Mouse (Mus musculus) testis, postnatal 14 days (tissue): ENCODE results near the gene Osbpl9.
A peak's percentile ranks its signal among the peaks of the same experiment; 100 is the strongest.

Source experiments
- DNase-seq: peaks from one replicate; pipeline ENCODE4 v3.0.0; 2021; ENCODE audit warnings: low spot score

Gene Osbpl9

DNA sequence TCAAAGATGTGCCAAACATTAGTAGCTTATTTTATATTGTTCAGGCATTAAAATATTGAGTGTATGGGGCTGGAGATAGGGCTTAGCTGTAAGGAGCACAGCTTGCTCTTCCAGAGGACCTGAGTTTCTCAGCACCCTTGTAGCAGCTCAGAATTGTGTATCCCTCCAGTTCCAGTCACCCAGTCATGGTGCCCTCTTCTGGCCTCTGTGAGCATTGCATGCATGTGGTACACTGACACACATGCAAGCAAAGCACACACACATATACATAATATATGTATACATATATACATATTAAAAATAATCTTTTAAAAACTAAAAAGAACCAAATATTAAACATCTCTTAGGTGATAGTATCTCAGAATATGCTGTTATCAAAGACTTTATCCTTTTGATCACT is 165.7 kb downstream of the Osbpl9 start:
- DNase-seq: peak; percentile 33

DNA sequence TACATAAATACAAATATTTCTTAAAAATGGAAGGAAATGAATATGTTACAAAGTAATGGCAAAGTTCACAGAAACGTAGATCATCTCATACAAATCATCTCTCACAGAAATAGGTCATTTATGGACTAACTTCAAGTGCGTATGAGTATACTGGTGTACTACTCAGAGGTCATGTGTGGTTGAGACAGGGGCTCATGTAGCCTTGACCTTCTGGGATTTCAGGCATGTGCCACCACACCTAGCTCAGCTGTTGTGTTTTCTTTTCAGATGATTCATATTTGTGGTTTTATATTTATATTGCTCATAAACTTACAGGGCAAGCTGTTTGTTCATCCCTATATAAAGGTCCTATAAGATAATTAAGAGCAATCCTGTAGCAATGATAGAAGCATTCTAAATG is 171.8 kb downstream of the Osbpl9 start:
- DNase-seq: no peak

DNA sequence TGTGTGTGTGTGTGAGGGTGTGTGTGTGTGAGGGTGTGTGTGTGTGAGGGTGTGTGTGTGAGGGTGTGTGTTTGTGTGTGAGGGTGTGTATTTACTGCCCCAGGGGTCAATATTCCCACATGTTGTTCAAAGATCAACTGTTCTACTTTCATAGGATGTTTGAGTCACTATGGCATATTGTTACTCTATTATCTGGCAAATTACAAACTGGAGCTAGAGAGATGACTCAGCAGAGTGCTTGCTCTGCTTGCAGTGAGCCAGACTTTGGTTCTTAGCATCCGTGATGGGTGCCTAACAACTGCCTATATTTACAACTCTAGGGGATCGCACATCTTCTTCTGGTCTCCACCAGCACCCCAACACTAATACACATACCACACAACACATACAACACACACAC is 172.2 kb downstream of the Osbpl9 start:
- DNase-seq: no peak

DNA sequence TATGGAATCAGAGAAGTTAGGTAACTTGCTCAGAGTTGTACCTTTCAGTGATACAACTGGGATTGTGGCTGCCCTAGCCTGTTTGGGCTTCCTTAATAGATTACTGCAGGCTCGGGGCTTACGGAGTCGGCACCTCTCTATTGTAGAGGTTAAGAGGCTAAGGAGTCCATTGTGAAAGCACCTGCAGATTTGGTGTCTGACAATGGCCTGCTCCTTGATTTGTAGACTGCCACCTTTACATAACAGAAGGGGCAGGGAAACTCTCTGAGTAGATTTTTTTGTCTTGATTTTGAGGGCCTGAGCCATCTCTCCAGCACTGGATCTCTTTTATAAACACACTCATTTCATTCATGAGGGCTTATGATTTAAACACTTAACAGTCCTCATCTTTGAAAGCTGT is 175.5 kb downstream of the Osbpl9 start:
- no peak for DNase-seq

DNA sequence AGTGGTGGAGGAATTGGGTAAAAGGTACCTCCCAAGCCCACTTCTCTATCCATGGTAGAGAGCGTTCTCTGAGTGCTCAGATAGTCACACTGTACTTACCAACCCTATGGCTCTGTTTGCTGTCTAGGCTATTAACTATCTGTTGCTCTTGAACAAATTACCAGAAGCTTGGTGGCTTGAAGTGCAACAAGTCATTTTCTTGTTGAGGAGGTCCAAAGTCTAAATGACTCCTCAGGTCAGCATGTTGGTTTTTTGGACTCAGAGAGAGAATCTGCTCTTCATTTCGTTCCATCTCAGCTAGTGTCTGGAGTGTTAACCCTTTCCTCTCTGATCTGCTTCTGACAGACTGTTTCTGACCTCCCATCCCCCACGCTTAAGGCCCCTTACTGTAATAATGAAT is 177.0 kb downstream of the Osbpl9 start:
- no peak for DNase-seq

DNA sequence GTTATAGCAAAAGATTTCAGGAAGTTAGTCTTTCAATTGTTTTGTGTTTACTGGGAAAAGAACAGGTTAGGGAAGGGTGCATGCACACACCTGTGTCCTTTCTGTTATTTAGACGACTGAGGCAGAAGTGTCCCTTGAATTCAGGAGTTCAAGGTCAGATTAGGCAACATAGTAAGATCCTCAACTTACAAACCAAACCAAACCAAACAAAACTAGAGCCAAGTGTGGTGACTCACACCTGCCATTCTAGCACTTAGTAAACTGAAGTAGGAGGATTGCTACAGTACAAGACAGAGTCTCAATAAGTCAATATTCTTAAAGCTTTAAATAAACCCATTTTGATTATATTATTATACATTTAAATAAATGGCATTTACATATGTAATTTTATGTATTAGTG is 180.1 kb downstream of the Osbpl9 start:
- DNase-seq: no peak

DNA sequence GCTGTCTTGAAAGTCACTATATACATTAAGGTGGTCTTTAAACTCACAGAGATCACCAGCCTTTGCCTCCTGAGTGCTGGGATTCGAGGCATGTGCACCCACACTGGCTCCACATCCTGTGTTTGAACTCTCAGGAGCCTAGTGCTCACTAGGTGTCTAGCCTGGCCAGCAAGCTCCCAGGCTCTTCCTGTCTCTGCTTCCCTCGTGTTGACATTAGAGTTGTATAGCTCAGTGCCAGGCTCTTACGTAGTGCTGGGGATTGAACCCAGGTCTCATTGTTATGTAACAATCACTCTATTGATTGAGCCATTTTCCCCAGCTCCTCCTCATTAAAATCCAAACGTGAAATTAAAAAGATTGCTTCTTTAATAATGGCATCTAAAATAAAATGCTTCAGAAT is 182.8 kb downstream of the Osbpl9 start:
- DNase-seq: no peak

DNA sequence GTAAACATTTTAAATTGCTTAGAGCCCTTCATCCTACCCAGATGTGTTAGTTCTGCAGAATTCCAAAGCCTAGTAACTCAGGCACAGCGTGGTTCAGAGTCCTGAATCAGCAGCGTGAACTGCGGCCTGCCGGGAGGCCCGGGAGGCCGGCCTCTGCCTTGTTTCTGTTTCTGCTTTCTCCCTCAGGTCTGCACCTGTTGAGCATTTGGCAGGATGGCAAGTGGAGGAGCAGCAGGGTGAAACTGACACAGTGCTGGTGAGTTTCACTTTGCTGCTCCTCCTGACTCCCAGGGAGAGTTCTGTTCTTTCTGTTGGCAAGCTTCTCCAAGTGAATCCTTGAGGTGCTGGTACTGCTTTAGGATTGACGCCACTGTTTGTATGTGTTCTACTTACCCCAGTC is 184.6 kb downstream of the Osbpl9 start:
- DNase-seq: no peak

DNA sequence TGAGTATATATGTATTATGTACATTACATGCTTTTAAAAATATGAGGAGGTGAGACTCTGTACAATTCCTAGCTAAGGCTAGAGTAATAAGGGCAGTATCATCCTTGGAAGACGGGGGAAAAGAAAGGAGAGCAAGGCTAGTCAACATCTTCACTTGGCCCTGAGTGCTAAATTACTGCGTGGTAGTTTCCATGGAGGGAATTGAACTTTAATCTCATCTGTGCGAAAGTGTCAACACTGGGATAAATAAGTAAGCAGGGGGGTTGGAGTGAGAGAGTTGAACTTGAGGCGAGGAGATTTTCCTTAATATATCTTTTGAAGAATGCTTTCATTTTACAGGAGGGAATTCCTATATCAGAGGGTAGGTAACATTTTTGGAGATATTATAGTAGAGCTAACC is 188.0 kb downstream of the Osbpl9 start:
- DNase-seq: no peak
